Mouse (Mus musculus) liver, embryonic 13.5 days (tissue): ENCODE data around the gene Tyrp1. TPM values are rescaled to one million over a fixed set of nuclear protein-coding genes. Genes with fewer than 3 reads are reported as not detected.

Experiments
- ATAC-seq: fragments of 200-750 bp; cut with Nextera tagmentation; 2 replicates; pipeline ENCODE4 v1.8.0; 2017; ENCODE audit warnings: low read depth, mild to moderate bottlenecking, moderate number of reproducible peaks, moderate library complexity
- DNase-seq: peaks from one replicate; pipeline ENCODE4 v3.0.0; 2022
- H3K27ac ChIP-seq: fragments of 300-500 bp; sonication (generic); 2 replicates; pipeline ENCODE4 v1.5.1; 2015; ENCODE audit warnings: moderate library complexity, mild to moderate bottlenecking, inconsistent platforms
- H3K27me3 ChIP-seq: fragments of 300-500 bp; sonication (generic); 2 replicates; pipeline ENCODE4 v1.6.1; 2015; ENCODE audit warnings: mild to moderate bottlenecking, inconsistent platforms
- H3K36me3 ChIP-seq: fragments of 300-500 bp; sonication (generic); 2 replicates; pipeline ENCODE4 v1.6.1; 2015; ENCODE audit warnings: mild to moderate bottlenecking, inconsistent platforms
- H3K4me1 ChIP-seq: fragments of 300-500 bp; sonication (generic); replicated peaks from 2 replicates; pipeline ENCODE4 v1.6.1; 2015; ENCODE audit warnings: inconsistent platforms
- H3K4me2 ChIP-seq: fragments of 300-500 bp; sonication (generic); 2 replicates; pipeline ENCODE4 v1.6.1; 2015; ENCODE audit warnings: inconsistent platforms, mild to moderate bottlenecking, moderate library complexity
- H3K4me3 ChIP-seq: fragments of 300-500 bp; sonication (generic); replicated peaks from 2 replicates; pipeline ENCODE4 v1.5.1; 2015; ENCODE audit warnings: mild to moderate bottlenecking, inconsistent platforms
- H3K9ac ChIP-seq: fragments of 300-500 bp; sonication (generic); 2 replicates; pipeline ENCODE4 v1.6.1; 2015; ENCODE audit warnings: mild to moderate bottlenecking, inconsistent platforms
- H3K9me3 ChIP-seq: fragments of 300-500 bp; sonication (generic); replicated peaks from 2 replicates; pipeline ENCODE4 v1.6.1; 2016; ENCODE audit warnings: inconsistent platforms
- WGBS: fragments of 180-500 bp; shearing (Covaris S2); methylation state at CpG from one replicate; pipeline ENCODE4 v1.1.7; 2015; ENCODE audit not compliant: insufficient replicate concordance; 5-methylcytosine and 5-hydroxymethylcytosine counted together
- polyA plus RNA-seq: library from polyadenylated mRNA; unstranded; fragments of >200 nt; fragmentation: Nextera tagmentation; extraction: Ambion mirVana; gene quantifications from 2 replicates; pipeline ENCODE4 v1.2.1, GENCODE M21; 2015

Tyrp1 gene
- polyA plus RNA-seq, 1 experiment from 2014 or later: not detected

DNA sequence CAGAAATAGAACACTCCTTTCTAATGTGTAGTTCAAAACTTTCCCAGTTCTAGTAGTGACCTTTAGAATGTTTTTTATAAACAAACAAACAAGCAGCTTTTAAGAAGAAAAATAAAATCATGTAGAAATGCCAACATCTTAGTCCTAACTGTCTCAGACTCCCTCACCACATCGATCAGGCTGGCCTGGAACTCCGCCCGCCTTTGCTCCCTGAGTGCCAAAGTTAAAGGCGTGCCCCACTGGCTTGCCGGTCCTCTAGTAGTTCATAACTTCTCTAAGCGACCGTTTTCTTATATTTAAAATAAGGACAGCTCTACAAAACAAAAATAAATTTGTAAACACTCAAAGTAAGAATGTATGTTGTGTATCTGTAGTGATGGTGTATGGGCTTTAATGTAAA, 30.0 kb downstream of the Tyrp1 start:
- no peak overlapping the region for H3K4me2 ChIP-seq
- no peak for DNase-seq

DNA sequence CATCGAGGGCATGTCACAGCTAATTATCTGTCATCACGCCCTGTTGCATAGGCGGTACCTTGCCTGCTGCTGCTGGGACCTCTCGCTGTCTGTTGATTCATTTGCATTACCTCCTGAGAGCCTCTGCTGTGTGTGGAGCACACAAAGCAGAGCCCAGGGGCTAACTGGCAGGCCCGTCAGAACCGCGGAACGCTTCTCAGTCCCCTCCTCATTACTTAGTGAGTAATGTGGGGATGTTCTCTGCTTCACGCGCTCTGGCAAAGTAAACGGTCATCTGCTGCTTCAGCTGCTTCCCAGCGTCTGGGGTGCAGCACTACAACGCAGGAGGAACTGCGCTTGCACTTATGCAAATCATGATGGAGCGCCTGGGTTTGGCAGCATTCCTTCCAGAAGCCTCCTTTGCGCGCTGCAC, 30.6 kb downstream of the Tyrp1 start:
- ATAC-seq: peak; percentile 70
- Histone ChIP-seq H3K9ac (no peak overlapping the region), H3K9me3 (no peaks in the 10 kb centered on the region), H3K4me2 (peak overlapping the region; percentile 51), H3K4me1 (no peaks in the 10 kb centered on the region), H3K4me3 (peak overlapping the region; percentile 14), H3K36me3 (no peaks in the 10 kb centered on the region), H3K27ac (no peak overlapping the region), H3K27me3 (no peaks in the 10 kb centered on the region)
- no peak for DNase-seq
- 3% methylated on average over 17 of the region's 17 CpGs for WGBS

More for the DNA sequence above, 30.0 kb downstream of the Tyrp1 start:
- no peaks in the 10 kb centered on the region for H3K4me1 ChIP-seq
- no peaks in the 10 kb centered on the region for H3K9me3 ChIP-seq
- 61% methylated on average over 7 of the region's 7 CpGs for WGBS
- no peak overlapping the region for H3K27ac ChIP-seq
- no peak for ATAC-seq
- no peak overlapping the region for H3K9ac ChIP-seq
- no peaks in the 10 kb centered on the region for H3K27me3 ChIP-seq
- no peak overlapping the region for H3K4me3 ChIP-seq
- H3K36me3 ChIP-seq: no peaks in the 10 kb centered on the region

DNA sequence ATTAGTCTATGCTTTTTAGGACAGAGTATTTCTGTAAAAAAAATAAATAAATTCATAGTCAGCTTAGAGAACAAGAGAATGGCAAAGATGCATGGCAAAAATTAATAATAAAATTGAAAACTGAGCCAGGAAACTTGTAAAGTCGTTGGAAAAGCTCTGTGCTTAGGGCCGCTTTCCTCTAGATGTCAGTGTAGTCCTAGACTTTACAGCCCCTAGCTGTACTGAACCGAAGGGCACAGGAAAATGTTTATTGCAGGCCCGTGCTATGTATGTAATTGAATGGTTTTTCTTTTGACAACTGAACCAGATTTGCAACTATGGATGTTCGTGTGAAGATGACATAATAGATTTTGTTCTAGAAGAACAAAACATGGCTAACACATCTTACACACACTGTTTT, 32.1 kb downstream of the Tyrp1 start:
- WGBS: 26% methylated on average over 5 of the region's 5 CpGs
- no peak for ATAC-seq

DNA sequence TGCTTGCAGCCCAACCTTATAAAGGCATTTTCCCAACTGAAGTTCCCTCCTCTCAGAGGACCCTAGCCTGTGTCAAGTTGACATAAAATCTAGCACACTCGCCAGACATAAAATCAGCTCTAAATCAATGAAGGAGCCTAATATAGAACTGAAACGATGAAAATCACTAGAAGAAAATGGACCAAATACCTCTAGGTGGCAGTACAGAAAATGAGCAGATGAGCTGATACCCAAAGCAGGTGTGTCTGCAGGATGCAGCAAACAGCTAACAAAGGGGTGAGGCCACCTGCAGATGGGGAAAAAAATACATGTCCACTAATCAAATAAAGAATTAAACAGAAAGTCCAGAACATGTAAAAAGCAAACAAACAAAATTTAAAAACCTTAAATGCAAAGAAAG, 35.7 kb downstream of the Tyrp1 start:
- H3K4me3 ChIP-seq: no peak overlapping the region
- H3K4me1 ChIP-seq: peaks cover 4% of the 10 kb centered on the region
- no peaks in the 10 kb centered on the region for H3K27me3 ChIP-seq
- 36% methylated on average over 2 of the region's 2 CpGs for WGBS
- ATAC-seq (no peak), DNase-seq (no peak)
- no peak overlapping the region for H3K4me2 ChIP-seq
- no peak overlapping the region for H3K27ac ChIP-seq
- H3K9ac ChIP-seq: no peak overlapping the region
- H3K36me3 ChIP-seq: no peaks in the 10 kb centered on the region
- H3K9me3 ChIP-seq: no peaks in the 10 kb centered on the region

More for the DNA sequence above, 32.1 kb downstream of the Tyrp1 start:
- Histone ChIP-seq H3K27me3 (no peaks in the 10 kb centered on the region), H3K4me3 (no peak overlapping the region), H3K27ac (no peak overlapping the region), H3K9ac (no peak overlapping the region), H3K36me3 (no peaks in the 10 kb centered on the region), H3K9me3 (no peaks in the 10 kb centered on the region), H3K4me1 (no peaks in the 10 kb centered on the region), H3K4me2 (no peak overlapping the region)
- no peak for DNase-seq

DNA sequence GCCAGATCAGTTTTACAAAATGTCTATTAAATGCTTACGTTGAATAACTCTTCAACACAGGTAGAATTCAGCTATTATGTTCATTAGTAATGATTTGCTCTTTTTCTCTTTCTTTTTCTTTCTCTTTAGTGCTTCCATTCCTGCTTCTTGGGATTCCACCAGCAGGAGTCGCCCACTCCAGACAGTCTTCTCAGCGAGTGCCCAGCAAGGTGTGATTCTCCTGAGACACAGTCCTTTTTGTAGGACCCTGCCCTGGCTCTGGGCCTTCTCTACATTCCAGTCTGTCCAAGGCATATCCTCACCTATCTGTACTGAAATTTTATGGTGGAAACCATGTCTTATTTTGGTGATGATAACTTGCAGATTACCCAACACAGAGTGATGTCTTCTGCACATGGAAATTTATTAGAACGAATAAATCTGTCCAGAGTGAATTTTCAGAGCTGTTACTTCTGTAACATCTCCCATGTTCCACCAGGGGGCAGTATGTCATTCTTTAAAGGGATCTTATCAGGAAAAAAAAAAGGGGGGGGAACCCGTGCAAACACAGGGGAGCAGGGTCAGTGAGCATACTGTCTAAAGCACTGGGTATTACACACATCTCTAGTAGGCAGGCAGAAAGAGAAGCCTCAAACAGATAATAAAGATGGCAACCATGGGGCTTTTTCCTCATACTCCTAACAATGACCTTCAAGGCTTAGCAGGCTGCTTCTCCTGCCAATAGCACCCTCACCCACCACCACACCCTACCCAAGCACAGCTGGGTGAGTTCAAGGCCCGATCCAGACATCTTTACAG, 39.1 kb downstream of the Tyrp1 start:
- Histone ChIP-seq H3K9ac (no peak overlapping the region), H3K4me1 (peaks cover 4% of the 10 kb centered on the region), H3K27ac (peak overlapping the region; percentile 21; the same call in 1 of the 2 replicates), H3K27me3 (no peaks in the 10 kb centered on the region), H3K9me3 (no peaks in the 10 kb centered on the region), H3K4me3 (no peak overlapping the region), H3K36me3 (no peaks in the 10 kb centered on the region), H3K4me2 (no peak overlapping the region)
- peak; percentile 54; the same call in 1 of the 2 replicates for ATAC-seq
- no peak for DNase-seq
- 29% methylated on average over 6 of the region's 6 CpGs for WGBS

DNA sequence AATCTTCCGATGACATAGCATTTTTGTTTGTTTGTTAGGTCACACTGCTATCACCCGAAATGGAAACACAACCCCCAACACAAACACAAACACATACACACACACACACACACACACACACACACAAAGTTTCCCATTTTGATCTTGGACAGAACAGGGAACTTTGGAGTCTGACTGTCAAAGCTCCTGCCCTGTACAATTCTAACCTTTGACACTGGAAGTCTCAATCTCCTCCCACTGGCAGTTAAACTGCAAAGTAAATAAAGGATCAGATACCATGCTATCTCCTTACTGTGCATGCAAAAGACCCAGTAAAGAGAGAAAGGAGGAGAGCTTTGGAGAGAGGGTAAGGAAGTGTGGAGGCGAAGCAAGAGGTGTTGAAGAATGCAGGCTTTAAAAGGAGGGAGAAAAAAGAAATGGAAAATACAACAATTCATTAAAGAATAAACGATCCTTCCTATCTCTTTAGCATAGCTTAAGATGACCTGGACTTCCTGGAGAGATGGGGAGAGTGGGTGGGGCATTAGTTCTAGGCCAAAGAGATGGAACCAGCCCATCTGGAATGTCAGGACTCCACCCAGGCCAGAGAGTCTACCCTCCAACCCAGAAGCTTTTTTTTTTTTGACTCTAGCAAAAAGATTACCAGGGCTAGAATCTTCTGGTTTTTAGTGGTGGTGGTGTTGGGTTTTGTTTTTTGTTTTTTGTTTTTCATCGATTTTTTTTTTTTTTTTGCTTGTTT, 40.4 kb downstream of the Tyrp1 start:
- no peak overlapping the region for H3K4me2 ChIP-seq
- no peak overlapping the region for H3K27ac ChIP-seq
- no peaks in the 10 kb centered on the region for H3K36me3 ChIP-seq
- no peak overlapping the region for H3K9ac ChIP-seq
- H3K4me3 ChIP-seq: no peak overlapping the region
- peak; percentile 61 for ATAC-seq
- H3K9me3 ChIP-seq: no peaks in the 10 kb centered on the region
- H3K4me1 ChIP-seq: peaks cover 4% of the 10 kb centered on the region
- 48% methylated on average over 5 of the region's 5 CpGs for WGBS
- H3K27me3 ChIP-seq: no peaks in the 10 kb centered on the region
- DNase-seq: no peak

DNA sequence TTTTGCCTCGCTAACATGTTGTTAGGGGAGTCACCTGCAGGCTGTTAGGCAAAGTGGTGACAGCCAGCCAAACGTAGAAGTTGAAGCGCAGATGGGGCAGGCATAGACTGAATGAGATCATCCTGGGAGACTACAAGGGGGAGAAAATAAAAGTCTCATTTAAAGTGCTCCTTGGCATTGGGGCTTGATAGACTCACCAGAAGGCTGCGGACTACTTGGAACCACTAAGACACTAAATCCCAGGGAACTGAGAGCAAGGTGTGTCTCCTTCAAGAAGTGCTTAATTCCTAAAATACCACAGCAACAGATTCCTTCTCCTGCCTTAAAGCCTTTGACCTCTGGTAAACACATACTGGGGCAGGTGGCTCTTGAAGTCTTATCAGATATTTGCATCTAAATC, 41.1 kb downstream of the Tyrp1 start:
- H3K4me3 ChIP-seq: no peak overlapping the region
- no peaks in the 10 kb centered on the region for H3K36me3 ChIP-seq
- H3K4me1 ChIP-seq: peaks cover 4% of the 10 kb centered on the region
- ATAC-seq: no peak
- WGBS: 65% methylated on average over 4 of the region's 4 CpGs
- H3K27ac ChIP-seq: no peak overlapping the region
- no peak for DNase-seq
- H3K27me3 ChIP-seq: no peaks in the 10 kb centered on the region
- H3K9ac ChIP-seq: no peak overlapping the region
- H3K9me3 ChIP-seq: no peaks in the 10 kb centered on the region
- H3K4me2 ChIP-seq: no peak overlapping the region

DNA sequence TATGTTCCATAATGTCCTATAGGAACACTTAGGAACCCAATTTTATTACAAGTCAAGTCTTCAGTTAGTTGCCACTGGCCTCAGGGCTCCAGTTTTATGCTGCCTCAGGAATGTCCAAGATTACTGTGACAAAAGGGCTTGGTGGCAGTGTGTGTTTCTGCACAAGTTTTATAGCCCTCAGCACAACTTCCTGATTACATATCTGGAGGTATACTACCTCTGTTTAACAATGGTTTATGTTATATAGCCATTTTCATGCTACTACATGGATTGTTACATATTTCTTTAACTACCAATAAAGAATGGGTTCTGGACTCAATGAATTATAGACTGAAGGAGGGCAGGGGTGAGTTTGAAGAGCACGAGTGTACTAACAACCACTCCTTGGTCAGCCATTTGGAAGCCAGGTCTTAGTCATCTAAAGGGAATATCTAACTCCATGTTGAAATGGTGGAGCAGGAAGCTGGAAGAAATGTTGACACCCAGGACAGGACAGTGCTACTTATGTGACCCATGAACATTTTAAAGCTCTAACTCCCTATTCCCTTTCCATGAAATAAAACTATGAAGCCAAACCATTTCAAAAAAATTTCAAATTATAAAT, 48.2 kb downstream of the Tyrp1 start:
- no peak for ATAC-seq
- Histone ChIP-seq H3K27me3 (no peaks in the 10 kb centered on the region), H3K4me1 (no peaks in the 10 kb centered on the region), H3K4me2 (no peak overlapping the region), H3K27ac (no peak overlapping the region), H3K36me3 (no peaks in the 10 kb centered on the region), H3K9ac (no peak overlapping the region), H3K4me3 (no peak overlapping the region), H3K9me3 (no peaks in the 10 kb centered on the region)
- DNase-seq: no peak
- WGBS: 47% methylated on average over 1 of the region's 1 CpGs

DNA sequence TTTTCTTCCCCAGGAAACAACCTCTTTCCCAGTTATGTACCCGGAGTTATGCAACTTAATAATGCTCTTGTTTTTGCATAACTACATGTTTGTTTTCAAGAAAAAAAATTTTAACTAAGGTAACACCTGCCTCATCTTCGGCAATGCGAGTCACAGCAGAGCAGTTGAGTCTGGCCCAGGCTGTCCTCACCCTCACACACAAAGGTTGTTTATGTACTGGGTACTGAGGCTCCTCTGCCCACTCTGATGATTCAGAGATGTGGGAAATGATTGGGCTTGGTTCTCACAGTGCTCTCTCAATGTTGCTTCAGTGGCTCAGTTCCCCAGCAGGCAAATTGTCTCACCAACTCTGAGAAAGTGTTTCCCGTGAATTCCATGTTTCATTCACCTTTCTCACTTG, 52.7 kb downstream of the Tyrp1 start:
- no peaks in the 10 kb centered on the region for H3K27me3 ChIP-seq
- H3K4me3 ChIP-seq: no peak overlapping the region
- DNase-seq: no peak
- H3K9ac ChIP-seq: no peak overlapping the region
- WGBS: 63% methylated on average over 4 of the region's 4 CpGs
- ATAC-seq: no peak
- H3K4me1 ChIP-seq: no peaks in the 10 kb centered on the region
- no peaks in the 10 kb centered on the region for H3K9me3 ChIP-seq
- no peaks in the 10 kb centered on the region for H3K36me3 ChIP-seq
- no peak overlapping the region for H3K4me2 ChIP-seq
- no peak overlapping the region for H3K27ac ChIP-seq

DNA sequence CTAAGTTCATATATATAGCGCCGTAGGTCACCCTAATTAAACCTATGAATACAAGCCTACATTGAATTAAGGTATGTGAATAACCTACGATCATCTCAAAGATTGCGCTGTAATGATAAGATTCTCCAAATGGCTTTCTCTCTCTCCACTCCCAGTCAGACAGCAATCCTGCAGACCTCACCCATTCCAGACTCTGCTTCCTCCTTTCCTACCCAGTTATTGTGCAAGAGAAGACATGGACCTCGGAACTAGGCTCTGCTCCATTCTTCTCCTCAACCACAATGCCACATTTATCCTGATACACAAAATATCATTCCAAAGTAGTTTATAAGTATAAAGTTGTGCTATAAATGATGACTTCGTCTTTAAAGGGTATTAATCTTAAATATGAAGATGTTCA, 57.1 kb downstream of the Tyrp1 start:
- ATAC-seq (no peak), DNase-seq (no peak)
- Histone ChIP-seq H3K9ac (no peak overlapping the region), H3K27me3 (no peaks in the 10 kb centered on the region), H3K36me3 (no peaks in the 10 kb centered on the region), H3K4me2 (no peak overlapping the region), H3K4me1 (no peaks in the 10 kb centered on the region), H3K9me3 (no peaks in the 10 kb centered on the region), H3K4me3 (no peak overlapping the region), H3K27ac (no peak overlapping the region)
- 71% methylated on average over 6 of the region's 6 CpGs for WGBS

DNA sequence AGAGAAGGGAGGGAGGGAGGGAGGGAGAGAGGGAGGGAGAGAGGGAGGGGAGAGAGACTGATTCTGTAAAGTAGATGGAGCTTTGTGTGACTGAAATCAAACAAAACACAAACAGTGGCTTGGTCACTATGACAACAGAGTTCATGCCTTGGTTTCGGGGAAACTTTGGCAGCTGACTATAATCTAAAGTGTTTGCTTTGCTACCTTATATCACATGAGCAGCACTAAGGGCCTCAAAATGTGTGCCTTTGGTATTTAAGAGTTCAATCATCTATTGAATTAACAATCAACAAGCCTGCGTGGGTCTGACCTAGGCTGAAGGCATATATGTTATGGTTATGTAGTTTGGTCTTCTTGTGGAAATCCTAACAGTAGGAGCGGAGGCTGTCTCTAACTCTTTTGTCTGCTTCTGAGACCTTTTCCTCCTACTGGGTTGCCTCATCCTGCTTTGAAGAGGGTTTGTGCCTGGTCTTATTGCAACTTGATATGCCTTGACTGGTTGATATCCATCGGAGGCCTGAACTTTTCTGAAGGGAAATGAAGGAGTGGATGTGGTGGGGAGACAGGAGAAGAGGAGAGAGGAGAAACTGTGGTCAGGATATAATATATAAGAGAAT, 61.5 kb downstream of the Tyrp1 start:
- Histone ChIP-seq H3K4me1 (0 out of 2 replicates have a peak, but pooled peaks cover 3% of the 10 kb centered on the region), H3K9ac (no peak overlapping the region), H3K27me3 (no peaks in the 10 kb centered on the region), H3K4me2 (no peak overlapping the region), H3K36me3 (no peaks in the 10 kb centered on the region), H3K4me3 (no peak overlapping the region), H3K27ac (no peak overlapping the region), H3K9me3 (no peaks in the 10 kb centered on the region)
- 55% methylated on average over 4 of the region's 4 CpGs for WGBS
- ATAC-seq (no peak), DNase-seq (no peak)
